Mouse (Mus musculus) testis, adult 2 months (tissue): ENCODE measurements at regions not wholly inside any gene's neighbourhood (a gene's known extent, or its start where the extent isn't known, plus 50 kb on each side); places are given as distances from the start of the nearest gene placed in this dataset.

Experiments used
- CTCF ChIP-seq: fragments of 200-500 bp; IDR thresholded peaks from 2 replicates; pipeline ENCODE4 v1.5.1; 2012; ENCODE audit warnings: low read depth, mild to moderate bottlenecking, inconsistent platforms, low read length, moderate library complexity; ENCODE audit not compliant: control insufficient read depth, insufficient read depth, insufficient replicate concordance
- POLR2A ChIP-seq: fragments of 200-500 bp; IDR thresholded peaks from 2 replicates; pipeline ENCODE4 v1.6.1; 2012; ENCODE audit warnings: low read depth, mild to moderate bottlenecking, inconsistent platforms, low read length, moderate library complexity; ENCODE audit not compliant: control insufficient read depth

DNA sequence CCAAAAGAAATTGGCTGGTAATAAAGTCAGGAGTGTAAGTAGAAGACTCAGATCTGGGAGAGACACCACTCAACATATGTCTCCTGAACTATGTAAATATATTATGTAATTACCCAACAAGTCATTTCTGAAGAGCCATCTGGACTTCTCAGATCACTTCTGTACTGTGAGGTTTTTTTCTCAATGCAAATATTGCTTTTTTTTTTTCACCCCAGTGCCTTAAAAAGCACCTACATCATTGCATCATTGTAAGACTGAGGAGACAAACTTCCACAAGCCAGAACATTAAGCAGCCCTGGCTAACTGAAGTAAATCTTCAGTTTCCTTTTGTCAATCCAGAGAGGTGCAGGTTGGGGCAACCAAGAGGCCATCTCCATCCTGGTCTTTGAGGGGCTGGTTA lies 55.8 kb upstream of the Adtrp start:
- TF ChIP-seq POLR2A: no peak
- TF ChIP-seq CTCF: no peak
